Mouse (Mus musculus) hindbrain, embryonic 12.5 days (tissue): Measurements from ENCODE around the gene Olfr597. TPM values are rescaled to one million over a fixed set of nuclear protein-coding genes. Genes with fewer than 3 reads are reported as not detected.
"Not testable (repeated sequence)": the region's sequence is repeated elsewhere in the genome, so short reads cannot be mapped to it uniquely, and the experiment has no call there.

Experiments
- ATAC-seq: fragments of 200-750 bp; cut with Nextera tagmentation; 2 replicates; pipeline ENCODE4 v1.8.0; 2017; ENCODE audit warnings: moderate TSS enrichment; ENCODE audit not compliant: low FRiP score
- H3K27ac ChIP-seq: fragments of 300-500 bp; sonication (generic); 2 replicates; pipeline ENCODE4 v1.5.1; 2016; ENCODE audit warnings: mild to moderate bottlenecking
- H3K27me3 ChIP-seq: fragments of 300-500 bp; sonication (generic); 2 replicates; pipeline ENCODE4 v1.6.1; 2016; ENCODE audit warnings: mild to moderate bottlenecking
- H3K36me3 ChIP-seq: fragments of 300-500 bp; sonication (generic); 2 replicates; pipeline ENCODE4 v1.6.1; 2016; ENCODE audit warnings: mild to moderate bottlenecking
- H3K4me1 ChIP-seq: fragments of 300-500 bp; sonication (generic); 2 replicates; pipeline ENCODE4 v1.6.1; 2016
- H3K4me2 ChIP-seq: fragments of 300-500 bp; sonication (generic); replicated peaks from 2 replicates; pipeline ENCODE4 v1.6.1; 2016; ENCODE audit warnings: mild to moderate bottlenecking
- H3K4me3 ChIP-seq: fragments of 300-500 bp; sonication (generic); 2 replicates; pipeline ENCODE4 v1.5.1; 2016; ENCODE audit warnings: mild to moderate bottlenecking
- H3K9ac ChIP-seq: fragments of 300-500 bp; sonication (generic); 2 replicates; pipeline ENCODE4 v1.6.1; 2016; ENCODE audit warnings: mild to moderate bottlenecking, moderate library complexity
- H3K9me3 ChIP-seq: fragments of 300-500 bp; sonication (generic); replicated peaks from 2 replicates; pipeline ENCODE4 v1.6.1; 2016; ENCODE audit warnings: mild to moderate bottlenecking
- WGBS: fragments of 180-500 bp; shearing (Covaris S2); methylation state at CpG from one replicate; pipeline ENCODE4 v1.1.7; 2016; 5-methylcytosine and 5-hydroxymethylcytosine counted together
- microRNA-seq: library from miRNA; unstranded; fragments of <30 nt; microRNA quantifications from one replicate; pipeline ENCODE4, GENCODE M21; 2017
- polyA plus RNA-seq: library from polyadenylated mRNA; unstranded; fragments of >200 nt; fragmentation: Nextera tagmentation; extraction: Ambion mirVana; gene quantifications from 2 replicates; pipeline ENCODE4 v1.2.1, GENCODE M21; 2016

The Olfr597 gene
- not detected in 2 replicates for polyA plus RNA-seq

GRCm38 (mm10) chr7:103316015-103316414 is at the start of gene Olfr597:
Gene Olfr597 (plus strand): TSS chr7:103316315.
- not testable (repeated sequence) for ATAC-seq, H3K9ac ChIP-seq, H3K9me3 ChIP-seq, H3K27me3 ChIP-seq, H3K27ac ChIP-seq, H3K4me2 ChIP-seq, H3K36me3 ChIP-seq, H3K4me1 ChIP-seq, H3K4me3 ChIP-seq
- 86% methylated on average over 2 of the region's 2 CpGs for WGBS

- not testable (repeated sequence) for H3K9ac ChIP-seq, H3K4me1 ChIP-seq, ATAC-seq, H3K9me3 ChIP-seq, H3K36me3 ChIP-seq, H3K27me3 ChIP-seq, H3K4me2 ChIP-seq, H3K4me3 ChIP-seq, H3K27ac ChIP-seq
- 93% methylated on average over 2 of the region's 2 CpGs for WGBS
Measured at GRCm38 (mm10) chr7:103305348-103305747, 10.8 kb upstream of the Olfr597 start, which contains the start of gene Olfr596. Gene Olfr596 (plus strand): TSS chr7:103305648.

- no peak within 1 kb of the TSS for H3K9ac ChIP-seq
- H3K4me3 ChIP-seq = no peak within 1 kb of the TSS
- no peak within 1 kb of the TSS for H3K4me2 ChIP-seq
- H3K9me3 ChIP-seq = no peaks in the 10 kb centered on the region
- no peaks in the 10 kb centered on the region for H3K36me3 ChIP-seq
- no peaks in the 10 kb centered on the region for H3K27me3 ChIP-seq
- no peak within 1 kb of the TSS for H3K27ac ChIP-seq
- H3K4me1 ChIP-seq = no peaks in the 10 kb centered on the region
- ATAC-seq = no peak
Measured at GRCm38 (mm10) chr7:103323268-103323667, 7.2 kb downstream of the Olfr597 start, which contains the start of gene Olfr598. Gene Olfr598 (plus strand): TSS chr7:103323568.

- Histone ChIP-seq H3K9ac (no peak within 1 kb of the TSS), H3K27ac (no peak within 1 kb of the TSS), H3K9me3 (no peaks in the 10 kb centered on the region), H3K4me2 (no peak within 1 kb of the TSS), H3K4me3 (no peak within 1 kb of the TSS), H3K36me3 (no peaks in the 10 kb centered on the region), H3K27me3 (no peaks in the 10 kb centered on the region), H3K4me1 (no peaks in the 10 kb centered on the region)
- no peak for ATAC-seq
- WGBS = 88% methylated on average over 1 of the region's 1 CpGs
Measured at GRCm38 (mm10) chr7:103335617-103336016, 19.5 kb downstream of the Olfr597 start, which contains the start of gene Olfr599. Gene Olfr599 (plus strand): TSS chr7:103335917.

GRCm38 (mm10) chr7:103349569-103349968 is 33.5 kb downstream of the Olfr597 start, which contains the start of gene Olfr600:
Gene Olfr600 (minus strand): TSS chr7:103349669.
- Histone ChIP-seq H3K4me3 (no peak within 1 kb of the TSS), H3K27ac (no peak within 1 kb of the TSS), H3K4me1 (no peaks in the 10 kb centered on the region), H3K27me3 (no peaks in the 10 kb centered on the region), H3K4me2 (no peak within 1 kb of the TSS), H3K9me3 (no peaks in the 10 kb centered on the region), H3K36me3 (no peaks in the 10 kb centered on the region), H3K9ac (no peak within 1 kb of the TSS)
- no peak for ATAC-seq

GRCm38 (mm10) chr7:103362555-103362954 is 46.4 kb downstream of the Olfr597 start, which contains the start of gene Olfr601:
Gene Olfr601 (minus strand): TSS chr7:103362655.
- H3K9me3 ChIP-seq = no peaks in the 10 kb centered on the region
- 97% methylated on average over 1 of the region's 1 CpGs for WGBS
- no peak within 1 kb of the TSS for H3K9ac ChIP-seq
- H3K27me3 ChIP-seq = no peaks in the 10 kb centered on the region
- H3K4me2 ChIP-seq = no peak within 1 kb of the TSS
- no peaks in the 10 kb centered on the region for H3K4me1 ChIP-seq
- no peak within 1 kb of the TSS for H3K27ac ChIP-seq
- H3K36me3 ChIP-seq = no peaks in the 10 kb centered on the region
- ATAC-seq = no peak
- H3K4me3 ChIP-seq = no peak within 1 kb of the TSS

Small RNAs within 50 kb of the gene (microRNA-seq; reads per million reads assigned to microRNA genes)
- not detected for gene Gm23550

Other genes with a start within 250 kb of the Olfr597 start
- not detected in 2 replicates for gene Olfr584, start 234.4 kb upstream of the Olfr597 start, polyA plus RNA-seq
- not detected in 2 replicates for gene Olfr585, start 218.6 kb upstream of the Olfr597 start, polyA plus RNA-seq
- gene Olfr586, start 190.7 kb upstream of the Olfr597 start, polyA plus RNA-seq = not detected in 2 replicates
- gene Olfr588-ps1, start 175.4 kb upstream of the Olfr597 start, polyA plus RNA-seq = not detected in 2 replicates
- not detected in 2 replicates for gene Olfr589, start 160.0 kb upstream of the Olfr597 start, polyA plus RNA-seq
- gene Olfr591, start 138.0 kb upstream of the Olfr597 start, polyA plus RNA-seq = not detected in 2 replicates
- gene Olfr592, start 131.5 kb upstream of the Olfr597 start, polyA plus RNA-seq = not detected in 2 replicates
- not detected in 2 replicates for gene Olfr593, start 104.5 kb upstream of the Olfr597 start, polyA plus RNA-seq
- not detected in 2 replicates for gene Olfr594, start 99.3 kb upstream of the Olfr597 start, polyA plus RNA-seq
- not detected in 2 replicates for gene Usp17ld, start 63.8 kb upstream of the Olfr597 start, polyA plus RNA-seq
- gene Olfr596, start 10.7 kb upstream of the Olfr597 start, polyA plus RNA-seq = not detected in 2 replicates
- gene Olfr598, start 7.3 kb downstream of the Olfr597 start, polyA plus RNA-seq = not detected in 2 replicates
- not detected in 2 replicates for gene Olfr599, start 19.6 kb downstream of the Olfr597 start, polyA plus RNA-seq
- gene Olfr600, start 33.4 kb downstream of the Olfr597 start, polyA plus RNA-seq = not detected in 2 replicates
- gene Olfr601, start 46.3 kb downstream of the Olfr597 start, polyA plus RNA-seq = not detected in 2 replicates
- not detected in 2 replicates for gene Olfr603, start 69.9 kb downstream of the Olfr597 start, polyA plus RNA-seq
- gene Usp17lc, start 98.8 kb downstream of the Olfr597 start, polyA plus RNA-seq = not detected in 2 replicates
- gene Olfr605, start 129.1 kb downstream of the Olfr597 start, polyA plus RNA-seq = not detected in 2 replicates
- not detected in 2 replicates for gene Olfr606, start 132.7 kb downstream of the Olfr597 start, polyA plus RNA-seq
- gene Olfr607, start 147.8 kb downstream of the Olfr597 start, polyA plus RNA-seq = not detected in 2 replicates
- gene Olfr608, start 153.6 kb downstream of the Olfr597 start, polyA plus RNA-seq = not detected in 2 replicates
- gene Olfr609, start 181.7 kb downstream of the Olfr597 start, polyA plus RNA-seq = not detected in 2 replicates
- gene Olfr610, start 195.8 kb downstream of the Olfr597 start, polyA plus RNA-seq = not detected in 2 replicates
- gene Olfr611, start 204.5 kb downstream of the Olfr597 start, polyA plus RNA-seq = not detected in 2 replicates
- not detected in 2 replicates for gene Olfr612, start 226.4 kb downstream of the Olfr597 start, polyA plus RNA-seq
- gene Olfr613, start 231.8 kb downstream of the Olfr597 start, polyA plus RNA-seq = not detected in 2 replicates
- not detected in 2 replicates for gene Olfr615, start 239.8 kb downstream of the Olfr597 start, polyA plus RNA-seq